Mouse (Mus musculus) ovary, postnatal 14 days (tissue): ENCODE results near the gene Usp20.

ENCODE experiments used
- DNase-seq: peaks from one replicate; pipeline ENCODE4 v3.0.0; 2022; ENCODE audit warnings: low spot score

Usp20 gene

GRCm38 (mm10) chr2:30985111-30986020 is 3.3 kb downstream of the Usp20 start:
- DNase-seq = peak; percentile 38

- DNase-seq = no peak
Observed at GRCm38 (mm10) chr2:30990221-30990620, 8.1 kb downstream of the Usp20 start.

DNA sequence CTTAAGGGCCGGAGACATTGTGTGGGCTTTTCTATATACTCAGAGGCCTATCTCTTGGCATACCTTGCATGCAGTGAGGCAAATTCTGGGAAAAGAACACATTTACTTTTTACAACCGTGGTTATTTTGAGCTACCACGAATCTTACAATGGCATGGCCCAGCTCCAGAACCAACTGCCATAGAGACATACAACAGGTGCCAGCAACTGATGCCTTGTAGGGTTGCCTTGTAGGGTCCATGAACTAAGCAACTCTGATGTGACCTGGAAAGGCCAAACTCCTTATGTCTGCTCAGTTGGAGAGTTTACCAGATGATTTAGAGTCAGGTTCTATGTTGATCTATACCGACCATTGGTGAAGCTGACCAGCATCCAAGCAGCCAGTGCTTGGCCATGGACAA is 12.8 kb downstream of the Usp20 start:
- no peak for DNase-seq

DNA sequence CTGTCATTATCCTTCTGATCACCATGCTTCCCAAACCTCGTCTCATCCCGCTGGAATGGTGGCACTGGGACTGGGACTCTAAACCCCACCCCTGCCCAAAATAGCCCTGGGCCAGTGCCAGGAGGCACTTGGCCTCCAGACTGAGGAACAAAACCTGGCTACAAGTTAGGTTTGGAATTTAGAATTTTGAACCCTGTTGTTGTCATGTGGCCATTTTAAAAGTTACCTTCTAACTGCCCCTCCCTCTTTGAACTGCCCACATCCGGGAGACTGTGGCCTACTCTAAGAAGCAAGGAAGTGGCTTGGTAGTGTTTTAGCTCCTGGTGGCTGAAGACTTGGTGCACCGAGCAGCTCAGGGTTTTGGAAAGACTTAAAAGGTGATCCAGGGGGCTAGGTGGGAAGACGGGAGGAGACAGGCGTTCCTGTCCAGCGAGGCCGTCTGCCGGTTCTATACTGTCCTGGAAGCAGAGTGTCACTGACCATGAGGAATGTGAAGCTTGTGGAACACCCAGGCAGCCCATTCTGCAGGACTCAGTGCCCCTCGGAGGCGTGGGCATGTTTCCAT is 13.4 kb downstream of the Usp20 start:
- DNase-seq = no peak

DNA sequence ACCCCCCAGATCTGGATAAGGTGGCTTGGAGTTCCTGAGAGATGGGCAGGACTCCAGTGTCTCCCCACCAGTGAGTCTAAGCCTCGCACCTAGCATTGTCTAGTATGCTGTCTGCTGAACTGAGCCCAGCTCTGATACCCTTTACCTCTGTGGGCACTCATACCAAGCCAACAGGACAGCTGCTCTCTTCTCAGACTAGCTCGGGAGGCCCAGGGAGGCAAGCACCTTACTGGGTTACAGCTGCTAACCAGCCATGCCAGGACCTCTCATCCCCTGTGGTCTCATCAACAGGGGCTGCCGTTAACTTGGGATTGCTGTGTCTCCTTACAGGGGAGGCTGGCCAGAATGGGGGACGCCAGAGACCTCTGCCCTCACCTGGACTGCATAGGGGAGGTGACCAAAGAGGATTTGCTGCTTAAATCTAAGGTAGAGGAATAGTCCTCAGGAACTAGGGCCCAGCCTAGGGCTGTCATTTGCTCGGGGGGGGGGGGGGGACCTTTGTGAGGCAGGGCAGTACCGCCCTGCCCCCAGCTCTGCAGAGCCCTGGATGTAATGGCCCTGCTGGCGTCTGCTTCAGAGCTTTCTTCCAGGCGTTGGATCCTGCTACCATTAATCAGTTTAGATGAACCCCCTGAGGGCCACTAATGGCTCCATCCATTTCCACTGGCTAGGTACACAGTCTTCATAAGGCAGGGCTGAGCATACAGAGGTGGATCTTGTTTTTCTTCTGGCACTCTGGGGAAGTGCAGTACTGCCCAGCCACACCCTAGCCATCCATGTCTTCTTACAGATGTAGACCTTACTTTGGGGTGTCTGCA is 16.6 kb downstream of the Usp20 start:
- DNase-seq = no peak

- no peak for DNase-seq
Observed at GRCm38 (mm10) chr2:31002857-31003256, 20.8 kb downstream of the Usp20 start.

- DNase-seq = no peak
Observed at GRCm38 (mm10) chr2:31005453-31005852, 23.4 kb downstream of the Usp20 start.

GRCm38 (mm10) chr2:31006434-31006833 is 24.4 kb downstream of the Usp20 start:
- no peak for DNase-seq

DNA sequence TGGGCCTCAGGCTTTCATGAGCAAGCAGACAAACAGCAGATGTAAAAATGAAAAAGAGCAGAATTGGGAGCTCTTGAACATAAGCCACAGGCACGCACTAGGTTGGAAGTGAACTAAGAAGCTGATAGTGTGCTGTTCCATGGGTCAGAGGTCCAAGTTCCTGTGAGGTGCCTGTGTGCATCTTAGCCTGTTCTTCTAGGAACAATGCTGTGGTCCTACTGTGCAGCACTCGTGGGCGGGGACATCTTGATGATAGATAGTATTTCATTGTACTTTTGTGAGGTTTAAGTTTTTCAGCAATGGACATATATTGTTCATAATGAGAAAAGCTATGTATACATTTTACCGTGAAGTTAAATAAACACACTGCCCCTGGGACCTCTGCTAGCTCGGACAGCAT is 25.1 kb downstream of the Usp20 start:
- DNase-seq = no peak

- no peak for DNase-seq
Observed at GRCm38 (mm10) chr2:31013371-31014120, 31.5 kb downstream of the Usp20 start.

GRCm38 (mm10) chr2:31017625-31018317 is 35.7 kb downstream of the Usp20 start:
- DNase-seq = no peak

- DNase-seq = no peak
Observed at GRCm38 (mm10) chr2:31018519-31018918, 36.4 kb downstream of the Usp20 start.

- DNase-seq = no peak
Observed at GRCm38 (mm10) chr2:31019011-31019410, 36.9 kb downstream of the Usp20 start.

GRCm38 (mm10) chr2:31020202-31020601 is 38.1 kb downstream of the Usp20 start:
- no peak for DNase-seq

- DNase-seq = no peak
Observed at GRCm38 (mm10) chr2:31023940-31024339, 41.9 kb downstream of the Usp20 start.

DNA sequence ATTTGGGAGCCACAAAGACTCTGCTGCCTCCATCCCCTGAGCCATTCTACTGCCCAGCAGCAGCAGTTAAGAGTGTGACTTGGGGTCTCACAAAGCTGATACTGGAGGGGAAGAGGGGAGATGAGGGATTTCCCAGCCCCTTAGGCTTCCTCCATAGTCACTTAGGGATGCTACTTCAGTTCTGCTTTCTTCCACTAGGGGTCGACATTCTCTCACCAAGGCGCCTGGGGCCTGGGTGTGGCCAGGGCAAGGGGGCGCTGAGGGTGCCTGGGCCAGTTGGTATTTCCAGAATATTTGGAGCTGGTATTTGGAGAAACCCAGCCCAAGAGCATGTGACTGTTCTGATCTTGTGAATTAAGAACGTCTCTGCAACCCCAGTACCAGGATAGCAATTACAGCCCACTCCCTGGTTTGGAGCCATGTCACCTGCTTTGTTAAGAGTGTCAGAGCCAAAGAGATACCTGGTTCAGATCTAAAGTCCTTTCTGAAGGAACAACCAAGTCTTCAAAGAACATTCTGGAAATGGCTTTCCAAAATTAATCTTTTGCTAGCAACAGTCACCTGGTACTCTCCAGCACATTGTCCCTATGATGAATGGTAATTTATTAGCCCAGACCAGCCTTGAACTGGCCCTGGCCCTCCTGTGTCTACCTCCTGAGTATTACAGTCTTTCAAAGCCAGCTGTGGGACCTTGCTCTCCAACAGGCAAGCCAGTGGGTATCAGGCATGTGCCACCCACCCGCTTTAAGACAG is 42.7 kb downstream of the Usp20 start:
- peak; percentile 71 for DNase-seq

- no peak for DNase-seq
Observed at GRCm38 (mm10) chr2:31025458-31025857, 43.4 kb downstream of the Usp20 start.

- no peak for DNase-seq
Observed at GRCm38 (mm10) chr2:31026642-31027041, 44.6 kb downstream of the Usp20 start.

- DNase-seq = no peak
Observed at GRCm38 (mm10) chr2:31031972-31032371, 49.9 kb downstream of the Usp20 start.

- no peak for DNase-seq
Observed at GRCm38 (mm10) chr2:31036811-31037210, 54.7 kb downstream of the Usp20 start.

DNA sequence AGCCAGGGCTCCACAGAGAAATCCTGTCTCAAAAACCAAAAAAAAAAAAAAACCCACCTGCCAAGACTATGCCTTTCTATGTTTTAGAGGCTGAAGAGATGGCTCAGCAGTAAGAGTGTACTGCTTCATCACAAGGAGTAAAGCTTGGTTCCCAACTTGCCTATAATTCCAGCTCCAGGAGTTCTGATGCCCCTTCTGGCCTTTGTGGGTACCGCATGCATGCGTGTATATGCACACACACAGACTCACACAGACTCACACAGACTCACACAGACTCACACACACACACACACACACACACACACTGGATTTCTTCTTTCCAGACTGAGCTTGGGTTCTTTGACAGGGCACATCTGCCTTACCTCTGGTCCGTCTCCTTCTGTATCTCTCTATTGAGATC is 58.0 kb downstream of the Usp20 start:
- DNase-seq = no peak
